Mouse (Mus musculus) ES-Bruce4 (cell line): ENCODE data around the gene Jmjd1c.

ENCODE experiments used
- EP300 ChIP-seq: IDR thresholded peaks from 2 replicates; pipeline ENCODE4 v1.6.1; 2011; ENCODE audit warnings: low read depth, low read length; ENCODE audit not compliant: insufficient read depth
- POLR2A ChIP-seq: IDR thresholded peaks from one replicate; pipeline ENCODE4 v1.8.1; 2011; ENCODE audit warnings: low read length; ENCODE audit not compliant: insufficient read depth

DNA sequence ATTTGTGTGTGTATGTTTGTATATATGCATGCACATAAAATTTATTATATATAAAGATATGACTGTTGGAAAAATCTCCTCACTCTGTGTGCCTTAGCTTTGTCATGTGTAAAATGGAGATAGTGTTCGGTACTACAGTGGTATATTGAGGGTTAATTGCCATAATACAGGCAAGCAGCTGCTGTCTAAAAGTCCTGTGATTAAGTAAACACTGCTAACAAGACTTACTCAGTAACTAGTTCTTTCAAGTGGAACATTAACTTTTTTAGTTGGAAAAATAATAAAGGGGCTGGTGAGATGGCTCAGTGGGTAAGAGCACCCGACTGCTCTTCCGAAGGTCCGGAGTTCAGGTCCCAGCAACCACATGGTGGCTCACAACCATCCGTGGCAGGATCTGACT lies 116.1 kb downstream of the Jmjd1c start:
- TF ChIP-seq POLR2A (no peak), EP300 (no peak)
